Mouse (Mus musculus): ENCODE results near the gene Dcaf7. TPM values are rescaled to one million over a fixed set of nuclear protein-coding genes. Genes with fewer than 3 reads are reported as not detected.

Dcaf7 gene
- total RNA-seq (2014; rRNA removed) = 17.1 and 24.0 TPM in 2 replicates
- polyA plus RNA-seq (2012; rRNA removed) = 15.9 and 18.3 TPM in 2 replicates

- Histone ChIP-seq H3K4me3 (ENCODE audit: insufficient read depth, low read depth, low read length) (peak within 1 kb of the TSS; percentile 94), H3K27ac (replicated peaks; ENCODE audit: insufficient read depth, low read depth, low read length) (peak within 1 kb of the TSS; percentile 38), H3K9ac (ENCODE audit: low read depth, low read length) (peak within 1 kb of the TSS; percentile 88), H3K27me3 (ENCODE audit: control insufficient read depth, insufficient read depth, low read length) (no peaks in the 10 kb centered on the region), H3K79me2 (ENCODE audit: control insufficient read depth, insufficient read depth, low read length) (peaks cover 30% of the 10 kb centered on the region), H3K36me3 (ENCODE audit: control insufficient read depth, insufficient read depth, low read length) (no peaks in the 10 kb centered on the region), H3K4me1 (ENCODE audit: control insufficient read depth, insufficient read depth, low read length) (peaks cover 4% of the 10 kb centered on the region; the same call in 1 of the 2 replicates)
- TF ChIP-seq POLR2A (IDR thresholded peaks at IDR 0.05; ENCODE audit: extremely low read depth, insufficient read depth, low read length) = peak; percentile 64; the same call in 1 of the 2 replicates
- TF ChIP-seq CTCF (IDR thresholded peaks at IDR 0.05; ENCODE audit: low read depth, low read length) = no peak
- peak; percentile 90 for DNase-seq (ENCODE audit: extremely low read depth, low read depth, low spot score)
- WGBS = under 1% methylated on average over 66 of the region's 66 CpGs
Observed at GRCm38 (mm10) chr11:106036548-106037417, at the start of gene Dcaf7. Gene Dcaf7 (plus strand): TSS chr11:106036872.

DNA sequence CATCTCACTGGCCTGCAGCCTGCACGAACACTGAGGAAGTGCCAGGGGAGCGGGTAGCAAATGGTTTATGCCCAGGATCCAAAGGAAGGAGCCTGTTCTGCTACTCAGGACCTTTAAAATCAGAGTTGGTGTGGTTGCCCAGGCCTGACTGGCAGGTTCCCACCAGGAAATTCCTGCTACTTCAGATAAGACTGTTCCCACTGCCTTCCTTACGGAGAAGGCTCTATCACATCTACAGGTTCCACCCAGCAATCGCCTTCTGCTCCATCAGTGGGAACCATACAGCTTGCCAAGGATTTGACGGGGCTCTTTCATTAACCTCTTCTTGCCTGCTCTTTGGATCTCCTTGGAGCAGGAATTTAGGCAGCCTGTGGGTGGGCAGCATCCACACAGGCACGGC, 49.2 kb upstream of the Dcaf7 start:
- Histone ChIP-seq H3K9ac (ENCODE audit: low read depth, low read length) (no peak overlapping the region), H3K4me1 (ENCODE audit: control insufficient read depth, insufficient read depth, low read length) (peaks cover 4% of the 10 kb centered on the region; the same call in 1 of the 2 replicates), H3K4me3 (ENCODE audit: insufficient read depth, low read depth, low read length) (no peak overlapping the region), H3K27ac (replicated peaks; ENCODE audit: insufficient read depth, low read depth, low read length) (no peak overlapping the region), H3K36me3 (ENCODE audit: control insufficient read depth, insufficient read depth, low read length) (no peaks in the 10 kb centered on the region), H3K27me3 (ENCODE audit: control insufficient read depth, insufficient read depth, low read length) (no peaks in the 10 kb centered on the region), H3K79me2 (ENCODE audit: control insufficient read depth, insufficient read depth, low read length) (no peaks in the 10 kb centered on the region)
- TF ChIP-seq POLR2A (IDR thresholded peaks at IDR 0.05; ENCODE audit: extremely low read depth, insufficient read depth, low read length) = no peak
- TF ChIP-seq CTCF (IDR thresholded peaks at IDR 0.05; ENCODE audit: low read depth, low read length) = no peak
- 82% methylated on average over 6 of the region's 6 CpGs for WGBS
- no peak for DNase-seq (ENCODE audit: extremely low read depth, low read depth, low spot score)

DNA sequence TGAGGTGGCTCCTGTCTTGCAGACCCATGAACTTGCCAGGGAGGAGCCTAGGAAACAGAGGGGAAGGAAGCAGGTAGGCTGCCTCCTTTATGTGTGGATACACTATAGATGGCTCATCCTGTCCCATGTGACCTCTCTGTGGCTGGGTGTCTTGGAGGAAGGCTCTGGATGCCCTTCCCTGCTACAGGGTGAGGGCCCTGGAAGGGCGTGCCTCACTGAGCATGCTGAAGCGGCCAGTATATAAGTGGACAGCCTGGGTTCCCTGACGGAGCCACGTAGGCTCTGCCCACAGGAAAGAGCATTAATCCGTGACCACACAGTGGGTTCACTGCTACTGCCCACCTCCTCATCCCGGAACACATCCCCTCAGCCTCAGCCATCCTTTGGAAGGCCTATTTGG, 47.2 kb upstream of the Dcaf7 start:
- Histone ChIP-seq H3K79me2 (ENCODE audit: control insufficient read depth, insufficient read depth, low read length) (no peaks in the 10 kb centered on the region), H3K4me1 (ENCODE audit: control insufficient read depth, insufficient read depth, low read length) (peaks cover 4% of the 10 kb centered on the region; the same call in 1 of the 2 replicates), H3K9ac (ENCODE audit: low read depth, low read length) (no peak overlapping the region), H3K4me3 (ENCODE audit: insufficient read depth, low read depth, low read length) (no peak overlapping the region), H3K27ac (replicated peaks; ENCODE audit: insufficient read depth, low read depth, low read length) (no peak overlapping the region), H3K27me3 (ENCODE audit: control insufficient read depth, insufficient read depth, low read length) (no peaks in the 10 kb centered on the region), H3K36me3 (ENCODE audit: control insufficient read depth, insufficient read depth, low read length) (no peaks in the 10 kb centered on the region)
- 91% methylated on average over 6 of the region's 6 CpGs for whole genome bisulfite sequencing
- TF ChIP-seq POLR2A (IDR thresholded peaks at IDR 0.05; ENCODE audit: extremely low read depth, insufficient read depth, low read length) (no peak), CTCF (IDR thresholded peaks at IDR 0.05; ENCODE audit: low read depth, low read length) (no peak)
- DNase-seq (ENCODE audit: extremely low read depth, low read depth, low spot score) = no peak

DNA sequence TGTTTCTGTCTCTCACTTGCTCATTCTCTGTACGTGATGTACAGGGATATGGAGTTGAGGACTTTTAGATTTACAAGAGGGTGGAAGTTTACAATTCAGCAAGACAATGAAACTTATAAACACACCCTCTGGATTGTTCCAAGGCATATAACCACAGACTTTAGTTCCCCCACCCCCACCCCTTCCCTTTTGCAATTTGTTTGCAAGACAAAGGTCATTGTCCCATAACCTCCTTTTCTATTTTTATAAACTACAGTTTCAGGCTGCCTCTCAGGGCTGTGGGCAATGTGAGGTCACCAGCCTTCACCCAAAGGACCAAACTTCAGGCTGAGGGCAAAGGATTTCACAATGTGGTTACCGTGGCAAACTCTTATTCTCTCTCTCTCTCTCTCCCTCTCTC, 46.4 kb upstream of the Dcaf7 start:
- TF ChIP-seq CTCF (IDR thresholded peaks at IDR 0.05; ENCODE audit: low read depth, low read length) = no peak
- TF ChIP-seq POLR2A (IDR thresholded peaks at IDR 0.05; ENCODE audit: extremely low read depth, insufficient read depth, low read length) = no peak
- Histone ChIP-seq H3K4me3 (ENCODE audit: insufficient read depth, low read depth, low read length) (no peak overlapping the region), H3K27me3 (ENCODE audit: control insufficient read depth, insufficient read depth, low read length) (no peaks in the 10 kb centered on the region), H3K36me3 (ENCODE audit: control insufficient read depth, insufficient read depth, low read length) (no peaks in the 10 kb centered on the region), H3K27ac (replicated peaks; ENCODE audit: insufficient read depth, low read depth, low read length) (no peak overlapping the region), H3K79me2 (ENCODE audit: control insufficient read depth, insufficient read depth, low read length) (no peaks in the 10 kb centered on the region), H3K4me1 (ENCODE audit: control insufficient read depth, insufficient read depth, low read length) (peaks cover 4% of the 10 kb centered on the region; the same call in 1 of the 2 replicates), H3K9ac (ENCODE audit: low read depth, low read length) (no peak overlapping the region)
- WGBS = 9% methylated on average over 2 of the region's 2 CpGs
- DNase-seq (ENCODE audit: extremely low read depth, low read depth, low spot score) = peak; percentile 99

DNA sequence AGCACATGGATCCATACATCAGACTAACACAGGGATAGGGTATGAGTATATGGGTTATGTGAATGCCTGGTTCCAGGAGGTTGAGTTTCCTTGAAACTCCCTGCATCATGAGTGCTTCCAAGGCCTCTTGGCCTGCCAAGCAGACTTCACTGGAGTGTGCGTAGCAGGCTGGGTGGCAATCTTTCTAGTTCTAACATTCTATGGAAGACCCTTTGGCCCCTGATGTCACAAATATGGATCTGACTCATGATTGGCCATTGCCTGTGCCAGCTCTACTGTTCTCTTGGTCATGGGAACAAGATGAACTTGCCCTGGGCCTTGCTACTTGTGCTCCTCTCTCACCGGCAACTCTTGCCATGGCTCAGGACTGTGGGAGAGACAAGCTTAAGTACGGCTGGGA, 42.3 kb upstream of the Dcaf7 start, which contains the start of gene Ace3:
TSS of gene Ace3 (plus strand) at position 301 of the 400 bp plus-strand sequence.
- Histone ChIP-seq H3K79me2 (ENCODE audit: control insufficient read depth, insufficient read depth, low read length) (no peaks in the 10 kb centered on the region), H3K9ac (ENCODE audit: low read depth, low read length) (no peak within 1 kb of the TSS), H3K36me3 (ENCODE audit: control insufficient read depth, insufficient read depth, low read length) (no peaks in the 10 kb centered on the region), H3K27ac (replicated peaks; ENCODE audit: insufficient read depth, low read depth, low read length) (no peak within 1 kb of the TSS), H3K4me1 (ENCODE audit: control insufficient read depth, insufficient read depth, low read length) (peaks cover 4% of the 10 kb centered on the region; the same call in 1 of the 2 replicates), H3K4me3 (ENCODE audit: insufficient read depth, low read depth, low read length) (no peak within 1 kb of the TSS), H3K27me3 (ENCODE audit: control insufficient read depth, insufficient read depth, low read length) (no peaks in the 10 kb centered on the region)
- TF ChIP-seq CTCF (IDR thresholded peaks at IDR 0.05; ENCODE audit: low read depth, low read length) (no peak), POLR2A (IDR thresholded peaks at IDR 0.05; ENCODE audit: extremely low read depth, insufficient read depth, low read length) (no peak)
- no peak for DNase-seq (ENCODE audit: extremely low read depth, low read depth, low spot score)
- WGBS = 94% methylated on average over 3 of the region's 3 CpGs
